Mouse (Mus musculus) olfactory bulb, adult 2 months (tissue): ENCODE measurements at regions not wholly inside any gene's neighbourhood (a gene's known extent, or its start where the extent isn't known, plus 50 kb on each side); places are given as distances from the start of the nearest gene placed in this dataset.

Experiments
- CTCF ChIP-seq: fragments of 200-500 bp; IDR thresholded peaks from 2 replicates; pipeline ENCODE4 v1.5.1; 2012; ENCODE audit warnings: low read depth, mild to moderate bottlenecking, low read length, moderate library complexity; ENCODE audit not compliant: insufficient read depth
- POLR2A ChIP-seq: fragments of 200-500 bp; IDR thresholded peaks from 2 replicates; pipeline ENCODE4 v1.6.1; 2012; ENCODE audit warnings: mild to moderate bottlenecking, low read depth, low read length, moderate library complexity; ENCODE audit not compliant: insufficient read depth

DNA sequence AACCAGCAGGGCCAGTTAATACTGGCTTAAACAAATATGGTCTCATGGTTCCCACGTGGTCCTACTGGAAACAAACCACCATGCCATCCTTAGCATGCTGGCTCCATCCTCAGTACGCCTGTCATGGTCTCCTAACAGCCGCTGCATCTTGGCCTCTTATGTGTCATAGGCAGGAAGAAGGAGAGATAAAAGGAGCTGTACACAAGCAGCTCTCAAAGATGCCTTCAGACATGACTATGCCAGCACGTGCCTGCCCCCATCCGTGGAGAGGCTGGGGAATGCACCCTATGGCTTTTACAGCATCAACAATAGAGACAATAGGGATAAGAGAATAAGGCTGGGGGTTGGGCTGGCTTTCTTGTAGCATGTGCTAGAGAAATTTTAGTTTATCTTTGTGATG lies 171.0 kb upstream of the Stt3b start:
- TF ChIP-seq CTCF (no peak), POLR2A (no peak)
